Comparison of ENCODE assay signal across 8 mouse cellular contexts in genomic region chr7:45707375-45707967, GRCm38 (mm10). TPM values are rescaled to one million over a fixed set of nuclear protein-coding genes. Genes with fewer than 3 reads are reported as not detected.
A peak's percentile ranks its signal among the peaks of the same experiment; 100 is the strongest.
DNase-seq lines count a peak whose midpoint lies in the region; ATAC-seq lines count a peak whose summit lies in the region.

No protein-coding gene starts in this region.

- no peaks in the 10 kb centered on the region for H3K27me3 ChIP-seq in intestine, embryonic 16.5 days (replicated peaks; ENCODE audit: control insufficient read depth, insufficient read depth, low read length)
- H3K27me3 ChIP-seq in midbrain, embryonic 10.5 days (ENCODE audit: low read depth, poor library complexity, severe bottlenecking): no peaks in the 10 kb centered on the region

- H3K9me3 ChIP-seq in intestine, embryonic 16.5 days (ENCODE audit: control insufficient read depth, low read length): no peaks in the 10 kb centered on the region
- no peaks in the 10 kb centered on the region for H3K9me3 ChIP-seq in midbrain, embryonic 10.5 days (replicated peaks)

- H3K9ac ChIP-seq in intestine, embryonic 16.5 days (ENCODE audit: low read depth, low read length): peak overlapping the region; percentile 41; the same call in 1 of the 2 replicates

- WGBS in intestine, embryonic 16.5 days: 1% methylated on average over 27 of the region's 27 CpGs
- WGBS in midbrain, embryonic 10.5 days: 1% methylated on average over 27 of the region's 27 CpGs

- peak; percentile 94 for DNase-seq in embryo, embryonic 10 days (ENCODE audit: low spot score)
- DNase-seq in gastrocnemius, postnatal 36 days: peak; percentile 96 to 97
- DNase-seq in left cerebral cortex, postnatal 36 days (ENCODE audit: low spot score in 2 of 2): peak; percentile 95 to 96
- DNase-seq in midbrain, embryonic 10.5 days (ENCODE audit: low spot score): peak; percentile 89
- peak; percentile 91 to 92 for DNase-seq in right cerebral cortex, postnatal 36 days (ENCODE audit: low spot score in 2 of 2)
- peak; percentile 93 to 97 for DNase-seq in urinary bladder, postnatal 4 days (ENCODE audit: low spot score in 2 of 2)

- intact Hi-C loops in gastrocnemius, postnatal 36 days (cut with DNase I): no loop called here
- intact Hi-C loops in left cerebral cortex, postnatal 36 days (cut with DNase I): no loop called here

- H3K4me2 ChIP-seq in intestine, embryonic 16.5 days (ENCODE audit: low read depth, low read length): peak overlapping the region; percentile 99

- peak overlapping the region; percentile 85 for H3K27ac ChIP-seq in intestine, embryonic 16.5 days (ENCODE audit: low read length)
- peak overlapping the region; percentile 87 for H3K27ac ChIP-seq in midbrain, embryonic 10.5 days (replicated peaks)

- ATAC-seq in activated CD4-positive, CD25-positive, alpha-beta regulatory T cell, adult 4 months: peak; percentile 23
- ATAC-seq in intestine, embryonic 16.5 days: peak; percentile 5; the same call in 1 of the 2 replicates

- peaks cover 15% of the 10 kb centered on the region for H3K36me3 ChIP-seq in intestine, embryonic 16.5 days (ENCODE audit: control insufficient read depth, insufficient read depth, low read length)
- H3K36me3 ChIP-seq in midbrain, embryonic 10.5 days: peaks cover 30% of the 10 kb centered on the region

- peak overlapping the region; percentile 70 for H3K4me3 ChIP-seq in intestine, embryonic 16.5 days (ENCODE audit: low read length)
- peak overlapping the region; percentile 73 for H3K4me3 ChIP-seq in midbrain, embryonic 10.5 days

- peaks cover 53% of the 10 kb centered on the region for H3K4me1 ChIP-seq in intestine, embryonic 16.5 days (ENCODE audit: control insufficient read depth, insufficient read depth, low read length)
- peaks cover 79% of the 10 kb centered on the region for H3K4me1 ChIP-seq in midbrain, embryonic 10.5 days

RNA-seq across cellular contexts. Expression of gene Dbp, which starts 2.6 kb away (rescaled TPM):
- polyA plus RNA-seq in activated CD4-positive, CD25-positive, alpha-beta regulatory T cell, adult 4 months (2017; shearing (Covaris generic)): 1 to 10 TPM; 5.2 to 8.5 TPM
- total RNA-seq in gastrocnemius, postnatal 36 days (2021): 100 to 1,000 TPM in 1 of 2 experiments, 10 to 100 TPM in 1; 52.8 to 118 TPM
- 2.3 and 3.2 TPM in 2 replicates for polyA plus RNA-seq in intestine, embryonic 16.5 days (2015; fragmentation: Nextera tagmentation; extraction: Ambion mirVana)
- 100 to 1,000 TPM; 128 to 138 TPM for total RNA-seq in left cerebral cortex, postnatal 36 days (2021)
- polyA plus RNA-seq in midbrain, embryonic 10.5 days (2016; fragmentation: Nextera tagmentation; extraction: Ambion mirVana): 2.1 and 2.9 TPM in 2 replicates

RNA-seq across cellular contexts. Expression of gene Rpl18, which starts 7.8 kb away (rescaled TPM):
- 1,000 to 10,000 TPM; 2,566 to 2,766 TPM for polyA plus RNA-seq in activated CD4-positive, CD25-positive, alpha-beta regulatory T cell, adult 4 months (2017; shearing (Covaris generic))
- total RNA-seq in gastrocnemius, postnatal 36 days (2021): 100 to 1,000 TPM; 396 to 453 TPM
- polyA plus RNA-seq in intestine, embryonic 16.5 days (2015; fragmentation: Nextera tagmentation; extraction: Ambion mirVana): 1,070 and 1,157 TPM in 2 replicates
- 100 to 1,000 TPM; 284 to 337 TPM for total RNA-seq in left cerebral cortex, postnatal 36 days (2021)
- 965 and 1,116 TPM in 2 replicates for polyA plus RNA-seq in midbrain, embryonic 10.5 days (2016; fragmentation: Nextera tagmentation; extraction: Ambion mirVana)

RNA-seq across cellular contexts. Expression of gene Car11, which starts 7.8 kb away (rescaled TPM):
- polyA plus RNA-seq in activated CD4-positive, CD25-positive, alpha-beta regulatory T cell, adult 4 months (2017; shearing (Covaris generic)): under 1 TPM in 1 of 2 experiments, not detected in 1; 0.51 TPM
- 1 to 10 TPM; 7.7 to 9.5 TPM for total RNA-seq in gastrocnemius, postnatal 36 days (2021)
- polyA plus RNA-seq in intestine, embryonic 16.5 days (2015; fragmentation: Nextera tagmentation; extraction: Ambion mirVana): 4.1 and 5.3 TPM in 2 replicates
- 100 to 1,000 TPM; 209 to 228 TPM for total RNA-seq in left cerebral cortex, postnatal 36 days (2021)
- 4.6 and 4.9 TPM in 2 replicates for polyA plus RNA-seq in midbrain, embryonic 10.5 days (2016; fragmentation: Nextera tagmentation; extraction: Ambion mirVana)

RNA-seq across cellular contexts. Expression of gene Sphk2, which starts 10.3 kb away (rescaled TPM):
- 10 to 100 TPM; 10.2 to 19.6 TPM for polyA plus RNA-seq in activated CD4-positive, CD25-positive, alpha-beta regulatory T cell, adult 4 months (2017; shearing (Covaris generic))
- 10 to 100 TPM; 12.2 to 12.7 TPM for total RNA-seq in gastrocnemius, postnatal 36 days (2021)
- polyA plus RNA-seq in intestine, embryonic 16.5 days (2015; fragmentation: Nextera tagmentation; extraction: Ambion mirVana): 55.6 and 59.2 TPM in 2 replicates
- 10 to 100 TPM; 29.9 to 30.0 TPM for total RNA-seq in left cerebral cortex, postnatal 36 days (2021)
- 32.3 and 32.8 TPM in 2 replicates for polyA plus RNA-seq in midbrain, embryonic 10.5 days (2016; fragmentation: Nextera tagmentation; extraction: Ambion mirVana)

RNA-seq across cellular contexts. Expression of gene Sec1, which starts 13.3 kb away (rescaled TPM):
- not detected for polyA plus RNA-seq in activated CD4-positive, CD25-positive, alpha-beta regulatory T cell, adult 4 months (2017; shearing (Covaris generic))
- under 1 TPM; 0.12 to 0.26 TPM for total RNA-seq in gastrocnemius, postnatal 36 days (2021)
- polyA plus RNA-seq in intestine, embryonic 16.5 days (2015; fragmentation: Nextera tagmentation; extraction: Ambion mirVana): 1.9 and 2.7 TPM in 2 replicates
- total RNA-seq in left cerebral cortex, postnatal 36 days (2021): under 1 TPM; 0.37 to 0.48 TPM
- 0.32 and 0.34 TPM in 2 replicates for polyA plus RNA-seq in midbrain, embryonic 10.5 days (2016; fragmentation: Nextera tagmentation; extraction: Ambion mirVana)

Comparison
In these comparisons a context has a peak if more than half of its experiments do, and no peak if none do; other contexts are left out.
1. Peak in every context shown above with its lines: DNase-seq, ATAC-seq, H3K4me3 ChIP-seq and H3K27ac ChIP-seq.